Mouse (Mus musculus): ENCODE results near the gene Ahnak2. TPM values are rescaled to one million over a fixed set of nuclear protein-coding genes. Genes with fewer than 3 reads are reported as not detected.

Ahnak2 gene
- total and polyA plus RNA-seq, 3 experiments: 3.1 to 27.7 (median 14.6) TPM

DNA sequence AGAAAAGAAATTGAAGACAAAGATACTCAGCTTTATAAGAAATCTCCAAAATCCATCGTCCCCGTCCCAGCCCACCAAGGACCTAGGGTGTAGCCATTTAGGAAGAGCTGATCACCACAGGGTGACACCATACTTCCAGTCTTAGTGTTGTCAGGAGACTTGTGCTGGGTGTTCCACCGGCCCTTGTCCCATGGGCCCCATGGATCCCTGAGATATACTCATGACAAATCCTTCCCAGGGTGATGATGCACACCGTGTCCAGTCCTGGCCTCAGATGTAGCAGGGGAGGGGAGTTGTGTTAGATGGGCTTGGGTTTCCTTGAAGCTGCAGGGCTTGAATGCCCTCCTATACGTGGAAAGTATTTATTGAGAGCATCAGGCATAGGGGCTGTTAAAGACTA is 44.6 kb downstream of the Ahnak2 start:
- H3K27ac ChIP-seq (ENCODE audit: insufficient read depth, low read depth): no peak overlapping the region
- peaks cover 0 to under 1% of the 10 kb centered on the region in 2 experiments for H3K36me3 ChIP-seq (replicated peaks in 1 of 2; ENCODE audit: control insufficient read depth in 1 of 2, insufficient read depth in 1 of 2, low read length in 1 of 2)
- dilution Hi-C loops (cut with MboI; ENCODE audit: extremely low pct_ligation_motif_present, extremely low pct_unique_long_range_greater_than_20kb, low sequenced_read_pairs) (no loop called here), in situ Hi-C loops (cut with MboI; ENCODE audit: low pct_ligation_motif_present, low pct_unique_long_range_greater_than_20kb, low sequenced_read_pairs) (loop anchor here (5.0 kb wide), 1 partner anchor 39 kb away; no protein-coding TSS in a partner anchor)
- peaks cover 14% of the 10 kb centered on the region for H3K9me3 ChIP-seq (replicated peaks; ENCODE audit: low read length)
- no peak overlapping the region for H3K9ac ChIP-seq (ENCODE audit: insufficient read depth, low read depth)
- TF ChIP-seq MEF2A (IDR thresholded peaks at IDR 0.05; ENCODE audit: borderline replicate concordance, low read depth, low read length) (no peak), BHLHE40 (IDR thresholded peaks at IDR 0.05; ENCODE audit: low read depth, low read length) (no peak), ZMIZ1 (IDR thresholded peaks at IDR 0.05; ENCODE audit: low read depth, low read length) (no peak), RAD21 (IDR thresholded peaks at IDR 0.05; ENCODE audit: low read depth, low read length) (no peak), CHD1 (IDR thresholded peaks at IDR 0.05; ENCODE audit: low read depth, low read length) (no peak), UBTF (IDR thresholded peaks at IDR 0.05; ENCODE audit: low read depth, low read length) (no peak), MAZ (IDR thresholded peaks at IDR 0.05; ENCODE audit: low read depth, low read length) (no peak), NRF1 (IDR thresholded peaks at IDR 0.05; ENCODE audit: low read depth, low read length) (no peak), GABPA (IDR thresholded peaks at IDR 0.05; ENCODE audit: insufficient replicate concordance, low read depth, low read length) (no peak), JUND (conservative IDR thresholded peaks at IDR 0.05; ENCODE audit: low read depth, low read length) (no peak), CTCF (conservative IDR thresholded peaks at IDR 0.05 in 1 of 2, IDR thresholded peaks at IDR 0.05 in 1 of 2; ENCODE audit: low read depth in 2 of 2, low read length in 2 of 2) (no peak), USF1 (IDR thresholded peaks at IDR 0.05; ENCODE audit: low read depth, low read length) (no peak), TCF12 (IDR thresholded peaks at IDR 0.05; ENCODE audit: low read depth, low read length) (no peak)
- no peak for DNase-seq (ENCODE audit: extremely low read depth)
- H3K4me3 ChIP-seq (replicated peaks in 1 of 3; ENCODE audit: low read depth in 2 of 3, low read length in 2 of 3, poor library complexity in 1 of 3): no peak overlapping the region
- peaks cover 4 to 15% of the 10 kb centered on the region in 2 experiments; a peak in 2 of 4 replicates for H3K4me1 ChIP-seq (ENCODE audit: control insufficient read depth in 1 of 2, insufficient read depth in 2 of 2)
- no peak overlapping the region for H3K4me2 ChIP-seq (ENCODE audit: insufficient read depth, low read depth, poor library complexity, severe bottlenecking)
- H3K79me2 ChIP-seq (replicated peaks; ENCODE audit: control insufficient read depth, extremely low read depth, insufficient read depth, poor library complexity, severe bottlenecking): no peaks in the 10 kb centered on the region
- H3K27me3 ChIP-seq (replicated peaks): no peaks in the 10 kb centered on the region

DNA sequence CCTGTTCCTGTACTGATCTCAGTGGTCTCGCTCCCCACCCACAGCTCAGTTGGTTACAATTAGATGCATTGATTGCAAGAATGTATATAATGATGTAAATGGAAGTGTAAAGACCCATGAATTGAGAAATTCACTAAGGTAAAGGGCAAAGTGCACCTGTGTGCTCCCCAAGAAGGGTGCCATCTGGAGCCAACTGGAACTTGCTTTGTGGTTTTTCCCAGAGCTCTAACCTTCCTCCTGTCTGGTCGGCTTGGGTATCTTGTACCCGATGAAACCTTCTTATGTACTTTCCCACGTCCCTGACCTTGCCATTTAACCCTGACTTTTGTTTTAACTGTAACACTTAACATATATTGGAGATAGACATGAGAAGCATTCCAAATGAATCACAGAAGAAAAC is 46.6 kb downstream of the Ahnak2 start:
- no peak overlapping the region for H3K4me3 ChIP-seq (replicated peaks in 1 of 3; ENCODE audit: low read depth in 2 of 3, low read length in 2 of 3, poor library complexity in 1 of 3)
- H3K4me2 ChIP-seq (ENCODE audit: insufficient read depth, low read depth, poor library complexity, severe bottlenecking): no peak overlapping the region

More for the DNA sequence above, 46.6 kb downstream of the Ahnak2 start:
- no peak overlapping the region for H3K9ac ChIP-seq (ENCODE audit: insufficient read depth, low read depth)
- TF ChIP-seq IRF4 (IDR thresholded peaks at IDR 0.05; ENCODE audit: low read depth, low read length) (no peak), USF2 (conservative IDR thresholded peaks at IDR 0.05; ENCODE audit: low read depth, low read length) (no peak), MAZ (IDR thresholded peaks at IDR 0.05; ENCODE audit: low read depth, low read length) (no peak), TCF12 (IDR thresholded peaks at IDR 0.05; ENCODE audit: low read depth, low read length) (no peak), SIN3A (IDR thresholded peaks at IDR 0.05; ENCODE audit: low read length) (no peak), MAFK (IDR thresholded peaks at IDR 0.05; ENCODE audit: insufficient replicate concordance, low read length) (no peak), EP300 (IDR thresholded peaks at IDR 0.05; ENCODE audit: low read length) (no peak), BHLHE40 (IDR thresholded peaks at IDR 0.05; ENCODE audit: low read depth, low read length) (no peak), HCFC1 (IDR thresholded peaks at IDR 0.05; ENCODE audit: low read depth, low read length) (no peak), CHD2 (IDR thresholded peaks at IDR 0.05; ENCODE audit: low read length) (no peak), JUND (conservative IDR thresholded peaks at IDR 0.05; ENCODE audit: low read depth, low read length) (no peak), UBTF (IDR thresholded peaks at IDR 0.05; ENCODE audit: low read depth, low read length) (no peak), CHD1 (IDR thresholded peaks at IDR 0.05; ENCODE audit: low read depth, low read length) (no peak)
- no peaks in the 10 kb centered on the region for H3K79me2 ChIP-seq (replicated peaks; ENCODE audit: control insufficient read depth, extremely low read depth, insufficient read depth, poor library complexity, severe bottlenecking)
- peaks cover 4 to 9% of the 10 kb centered on the region in 2 experiments; a peak in 2 of 4 replicates for H3K4me1 ChIP-seq (ENCODE audit: control insufficient read depth in 1 of 2, insufficient read depth in 2 of 2)
- H3K9me3 ChIP-seq (replicated peaks; ENCODE audit: low read length): peaks cover 14% of the 10 kb centered on the region
- no peaks in the 10 kb centered on the region for H3K36me3 ChIP-seq (replicated peaks in 1 of 2; ENCODE audit: control insufficient read depth in 1 of 2, insufficient read depth in 1 of 2, low read length in 1 of 2)
- no peak overlapping the region for H3K27ac ChIP-seq (ENCODE audit: insufficient read depth, low read depth)
- no peak for DNase-seq (ENCODE audit: extremely low read depth)
- in situ Hi-C loops (cut with MboI; ENCODE audit: low pct_ligation_motif_present, low pct_unique_long_range_greater_than_20kb, low sequenced_read_pairs) (loop anchor here (5.0 kb wide), 1 partner anchor 41 kb away; no protein-coding TSS in a partner anchor), dilution Hi-C loops (cut with MboI; ENCODE audit: extremely low pct_ligation_motif_present, extremely low pct_unique_long_range_greater_than_20kb, low sequenced_read_pairs) (no loop called here)
- H3K27me3 ChIP-seq (replicated peaks): no peaks in the 10 kb centered on the region

Data from CH12.LX (cell line).